26 mouse cellular contexts compared by ENCODE assay signal in the genomic region with DNA sequence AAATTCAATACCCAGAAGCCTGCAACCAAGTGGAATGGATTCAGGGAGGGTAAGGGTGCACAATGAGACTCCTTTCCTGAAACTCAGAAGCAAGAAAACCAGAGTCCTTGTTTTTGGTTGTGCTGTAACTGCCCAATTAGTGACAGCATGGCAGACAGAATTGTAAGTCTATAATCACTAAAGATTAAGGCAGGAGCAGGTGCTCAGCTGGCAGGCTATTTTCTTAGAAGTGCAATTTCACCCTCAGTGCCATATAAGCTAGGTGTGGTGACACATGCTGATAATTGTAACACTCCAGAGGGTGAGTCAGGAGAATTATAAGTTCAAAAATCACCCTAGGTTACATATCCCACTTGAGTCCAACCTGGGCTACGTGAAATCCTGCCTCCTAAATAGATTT.
"Had no signal": no experiment of that assay in that cellular context is flagged by ENCODE, and none has a peak within 500 bp of the region (broad histone marks: within the 10 kb centered on the region; RNA-seq: fewer than 3 reads in every experiment).

No protein-coding gene starts in this region.

- H3K36me3 ChIP-seq: heart, embryonic 10.5 days; heart, embryonic 12.5 days; hindbrain, embryonic 10.5 days; hindbrain, embryonic 12.5 days; intestine, embryonic 15.5 days; limb, embryonic 13.5 days; limb, embryonic 15.5 days; liver, embryonic 12.5 days had no signal

- H3K27me3 ChIP-seq: heart, embryonic 12.5 days; hindbrain, embryonic 12.5 days; intestine, embryonic 15.5 days; limb, embryonic 13.5 days; limb, embryonic 15.5 days; liver, embryonic 12.5 days had no signal

- H3K4me1 ChIP-seq: heart, embryonic 10.5 days; heart, embryonic 12.5 days; hindbrain, embryonic 10.5 days; hindbrain, embryonic 12.5 days; intestine, embryonic 15.5 days; limb, embryonic 13.5 days; limb, embryonic 15.5 days; liver, embryonic 12.5 days had no signal

- H3K4me3 ChIP-seq: heart, embryonic 10.5 days; heart, embryonic 12.5 days; hindbrain, embryonic 10.5 days; hindbrain, embryonic 12.5 days; intestine, embryonic 15.5 days; layer of hippocampus, adult 2 months; limb, embryonic 13.5 days; limb, embryonic 15.5 days; liver, embryonic 12.5 days had no signal

- H3K9me3 ChIP-seq: heart, embryonic 10.5 days; heart, embryonic 12.5 days; hindbrain, embryonic 10.5 days; hindbrain, embryonic 12.5 days; intestine, embryonic 15.5 days; limb, embryonic 13.5 days; limb, embryonic 15.5 days; liver, embryonic 12.5 days had no signal

- H3K9ac ChIP-seq: heart, embryonic 12.5 days; hindbrain, embryonic 12.5 days; hindbrain, embryonic 14.5 days; intestine, embryonic 15.5 days; limb, embryonic 13.5 days; limb, embryonic 15.5 days; liver, embryonic 12.5 days; liver, embryonic 14.5 days had no signal

- H3K27ac ChIP-seq: heart, embryonic 10.5 days; hindbrain, embryonic 10.5 days; hindbrain, embryonic 12.5 days; hindbrain, embryonic 14.5 days; intestine, embryonic 15.5 days; layer of hippocampus, adult 2 months; limb, embryonic 13.5 days; limb, embryonic 15.5 days; liver, embryonic 12.5 days; liver, embryonic 14.5 days had no signal

- H3K4me2 ChIP-seq: heart, embryonic 12.5 days; hindbrain, embryonic 12.5 days; hindbrain, embryonic 14.5 days; intestine, embryonic 15.5 days; limb, embryonic 13.5 days; limb, embryonic 15.5 days; liver, embryonic 12.5 days had no signal

- ATAC-seq: hindbrain, embryonic 16.5 days; inflammation-experienced regulatory T-cells, adult 6 months; intestine, embryonic 15.5 days; intestine, postnatal 0 days; liver, embryonic 12.5 days had no signal

- DNase-seq: gastrocnemius, postnatal 14 days; gastrocnemius, postnatal 36 days; heart, adult 18-20 months; heart, postnatal 10 days; heart, postnatal 4 days; kidney, adult 18-20 months; kidney, adult 8-10 months; kidney, postnatal 10 days; kidney, postnatal 25 days; kidney, postnatal 4 days; left cerebral cortex, postnatal 4 days; lung, adult 18-20 months had no signal
